Mouse (Mus musculus) testis, adult 2 months (tissue): ENCODE data around the gene Pklr. TPM values are rescaled to one million over a fixed set of nuclear protein-coding genes. Genes with fewer than 3 reads are reported as not detected.

Experiments
- H3K27ac ChIP-seq: fragments of 200-500 bp; 2 replicates; pipeline ENCODE4 v1.5.1; 2012; ENCODE audit warnings: low read depth, low read length; ENCODE audit not compliant: control insufficient read depth, insufficient read depth
- H3K27me3 ChIP-seq: fragments of 200-500 bp; 2 replicates; pipeline ENCODE4 v1.6.1; 2012; ENCODE audit warnings: mild to moderate bottlenecking, low read length, moderate library complexity; ENCODE audit not compliant: control insufficient read depth, insufficient read depth
- H3K36me3 ChIP-seq: fragments of 200-500 bp; 2 replicates; pipeline ENCODE4 v1.6.1; 2012; ENCODE audit warnings: mild to moderate bottlenecking, low read length; ENCODE audit not compliant: control insufficient read depth, insufficient read depth
- H3K4me1 ChIP-seq: fragments of 200-500 bp; 2 replicates; pipeline ENCODE4 v1.6.1; 2012; ENCODE audit warnings: low read length; ENCODE audit not compliant: control insufficient read depth, insufficient read depth
- H3K4me3 ChIP-seq: fragments of 200-500 bp; 2 replicates; pipeline ENCODE4 v1.5.1; 2012; ENCODE audit warnings: low read depth, mild to moderate bottlenecking, low read length, moderate library complexity, mixed read lengths; ENCODE audit not compliant: control insufficient read depth
- CTCF ChIP-seq: fragments of 200-500 bp; IDR thresholded peaks from 2 replicates; pipeline ENCODE4 v1.5.1; 2012; ENCODE audit warnings: low read depth, mild to moderate bottlenecking, inconsistent platforms, low read length, moderate library complexity; ENCODE audit not compliant: control insufficient read depth, insufficient read depth, insufficient replicate concordance
- POLR2A ChIP-seq: fragments of 200-500 bp; IDR thresholded peaks from 2 replicates; pipeline ENCODE4 v1.6.1; 2012; ENCODE audit warnings: low read depth, mild to moderate bottlenecking, inconsistent platforms, low read length, moderate library complexity; ENCODE audit not compliant: control insufficient read depth
- polyA plus RNA-seq: library from polyadenylated mRNA; depleted of rRNA; stranded (reverse); fragments of >200 nt; gene quantifications from 2 replicates; pipeline ENCODE4 v1.2.3, GENCODE M21; 2012

The Pklr gene
- polyA plus RNA-seq, 1 experiment, result not detected

- Histone ChIP-seq H3K36me3 (no peaks in the 10 kb centered on the region), H3K4me1 (peaks cover 9% of the 10 kb centered on the region)
These were observed 32.7 kb upstream of the Pklr start for GRCm38 (mm10) chr3:89103291-89103595.

DNA sequence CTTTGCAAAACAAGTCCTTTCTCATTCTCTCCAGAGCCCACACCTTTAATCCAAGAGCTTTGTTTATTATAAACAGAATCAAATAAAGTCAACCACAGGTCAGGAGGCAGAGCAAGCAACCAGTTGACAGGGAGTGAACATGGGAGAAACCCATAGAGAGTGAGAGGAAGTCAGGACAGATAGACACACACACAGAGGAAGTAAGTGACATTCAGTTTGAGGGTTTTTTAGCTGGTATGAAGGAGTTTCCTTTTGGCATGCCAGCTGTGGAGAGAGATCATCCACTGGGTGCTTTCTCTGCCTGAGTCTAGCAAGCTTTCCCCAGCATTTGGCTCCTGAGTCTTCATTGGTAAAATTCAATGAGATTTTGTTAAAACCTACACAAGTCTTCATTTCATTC lies 29.1 kb upstream of the Pklr start:
- Histone ChIP-seq H3K27ac (no peak overlapping the region), H3K4me1 (peaks cover 2% of the 10 kb centered on the region; the same call in 1 of the 2 replicates), H3K4me3 (no peak overlapping the region), H3K27me3 (no peaks in the 10 kb centered on the region), H3K36me3 (no peaks in the 10 kb centered on the region)
- no peak for TF ChIP-seq POLR2A
- no peak for TF ChIP-seq CTCF

More at GRCm38 (mm10) chr3:89103291-89103595, 32.7 kb upstream of the Pklr start:
- Histone ChIP-seq H3K27me3 (no peaks in the 10 kb centered on the region), H3K27ac (no peak overlapping the region), H3K4me3 (no peak overlapping the region)
- TF ChIP-seq CTCF (no peak), POLR2A (no peak)

DNA sequence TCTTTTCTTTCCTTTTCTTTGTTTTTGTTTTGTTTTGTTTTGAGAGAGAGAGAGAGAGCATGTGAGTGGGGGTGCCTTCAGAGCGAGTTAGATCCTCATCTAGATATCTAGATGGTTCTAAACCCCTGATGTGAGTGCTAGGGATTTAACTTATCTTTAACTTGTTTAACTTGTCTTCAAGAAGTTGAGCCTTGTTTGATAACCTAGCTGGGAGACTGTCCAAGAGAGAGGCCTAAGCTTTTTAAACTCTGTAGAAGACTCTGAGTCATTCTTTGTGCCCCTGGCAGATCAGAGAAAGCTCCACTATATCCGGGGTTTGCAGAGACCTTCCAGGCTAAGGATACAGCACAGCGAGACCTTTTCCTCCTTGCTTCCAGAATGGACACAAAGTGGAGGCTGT lies 28.4 kb upstream of the Pklr start:
- peaks cover under 1% of the 10 kb centered on the region; the same call in 1 of the 2 replicates for H3K4me1 ChIP-seq
- H3K27ac ChIP-seq, result no peak overlapping the region
- no peaks in the 10 kb centered on the region for H3K36me3 ChIP-seq
- H3K4me3 ChIP-seq, result no peak overlapping the region
- TF ChIP-seq CTCF (no peak), POLR2A (no peak)
- no peaks in the 10 kb centered on the region for H3K27me3 ChIP-seq

- TF ChIP-seq POLR2A (no peak), CTCF (no peak)
- H3K27ac ChIP-seq, result no peak overlapping the region
- H3K4me3 ChIP-seq, result no peak overlapping the region
- H3K27me3 ChIP-seq, result no peaks in the 10 kb centered on the region
- no peaks in the 10 kb centered on the region for H3K4me1 ChIP-seq
- no peaks in the 10 kb centered on the region for H3K36me3 ChIP-seq
These were observed 27.8 kb upstream of the Pklr start for GRCm38 (mm10) chr3:89108146-89108545.

- Histone ChIP-seq H3K27ac (no peak overlapping the region), H3K4me3 (no peak overlapping the region), H3K36me3 (no peaks in the 10 kb centered on the region), H3K4me1 (no peaks in the 10 kb centered on the region), H3K27me3 (no peaks in the 10 kb centered on the region)
- TF ChIP-seq CTCF (no peak), POLR2A (no peak)
These were observed 22.9 kb upstream of the Pklr start for GRCm38 (mm10) chr3:89113058-89113457.

- Histone ChIP-seq H3K36me3 (no peaks in the 10 kb centered on the region), H3K4me1 (no peaks in the 10 kb centered on the region), H3K27me3 (no peaks in the 10 kb centered on the region), H3K4me3 (no peak overlapping the region), H3K27ac (no peak overlapping the region)
- TF ChIP-seq POLR2A, result no peak
- no peak; the same call in 1 of the 2 replicates for TF ChIP-seq CTCF
These were observed 20.4 kb upstream of the Pklr start for GRCm38 (mm10) chr3:89115522-89115921.

DNA sequence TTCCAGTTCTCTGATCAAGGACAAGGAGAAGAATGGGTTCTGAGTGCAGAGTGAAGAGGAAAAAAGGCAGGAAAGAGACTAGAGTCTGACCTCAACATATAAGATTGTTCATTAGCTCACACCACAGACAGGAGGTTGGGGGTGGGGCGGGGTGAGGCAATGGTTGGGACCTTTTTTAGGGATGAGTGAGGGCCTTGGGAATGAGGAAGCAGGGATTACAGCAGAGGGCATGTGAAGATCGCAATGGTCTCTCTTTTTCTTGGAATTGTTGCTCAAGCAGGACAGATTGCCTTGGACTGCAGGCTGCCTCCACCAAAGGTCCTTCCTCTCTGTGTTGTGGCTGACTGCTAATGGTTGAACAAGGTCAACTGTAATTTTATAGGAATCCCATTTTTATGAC lies 12.6 kb upstream of the Pklr start:
- Histone ChIP-seq H3K27ac (no peak overlapping the region), H3K27me3 (no peaks in the 10 kb centered on the region), H3K36me3 (no peaks in the 10 kb centered on the region), H3K4me1 (no peaks in the 10 kb centered on the region), H3K4me3 (no peak overlapping the region)
- TF ChIP-seq CTCF (no peak), POLR2A (no peak)

GRCm38 (mm10) chr3:89124241-89124640 lies 11.7 kb upstream of the Pklr start:
- no peak overlapping the region for H3K4me3 ChIP-seq
- H3K4me1 ChIP-seq, result no peaks in the 10 kb centered on the region
- TF ChIP-seq POLR2A (no peak), CTCF (no peak)
- no peaks in the 10 kb centered on the region for H3K27me3 ChIP-seq
- no peak overlapping the region; the same call in 1 of the 2 replicates for H3K27ac ChIP-seq
- H3K36me3 ChIP-seq, result no peaks in the 10 kb centered on the region
